Mouse (Mus musculus) neural tube, embryonic 11.5 days (tissue): ENCODE data around the gene Adm. TPM values are rescaled to one million over a fixed set of nuclear protein-coding genes. Genes with fewer than 3 reads are reported as not detected.

Experiments used
- ATAC-seq: fragments of 200-750 bp; cut with Nextera tagmentation; 2 replicates; pipeline ENCODE4 v1.8.0; 2017; ENCODE audit warnings: moderate number of reproducible peaks, mild to moderate bottlenecking, moderate TSS enrichment, moderate library complexity; ENCODE audit not compliant: insufficient read depth, low FRiP score, low TSS enrichment
- DNase-seq: peaks from one replicate; pipeline ENCODE4 v3.0.0-alpha.2; 2015; ENCODE audit warnings: low spot score
- H3K27ac ChIP-seq: fragments of 300-500 bp; sonication (generic); 2 replicates; pipeline ENCODE4 v1.5.1; 2014; ENCODE audit warnings: low read depth, mild to moderate bottlenecking, low read length
- H3K27me3 ChIP-seq: fragments of 300-500 bp; sonication (generic); 2 replicates; pipeline ENCODE4 v1.6.1; 2014; ENCODE audit warnings: mild to moderate bottlenecking, low read length, mixed read lengths; ENCODE audit not compliant: control insufficient read depth, insufficient read depth
- H3K36me3 ChIP-seq: fragments of 300-500 bp; sonication (generic); 2 replicates; pipeline ENCODE4 v1.6.1; 2014; ENCODE audit warnings: mild to moderate bottlenecking, low read length, moderate library complexity, mixed read lengths; ENCODE audit not compliant: control insufficient read depth, insufficient read depth
- H3K4me1 ChIP-seq: fragments of 300-500 bp; sonication (generic); 2 replicates; pipeline ENCODE4 v1.6.1; 2014; ENCODE audit warnings: low read length, mixed read lengths; ENCODE audit not compliant: control insufficient read depth, insufficient read depth
- H3K4me2 ChIP-seq: fragments of 300-500 bp; sonication (generic); 2 replicates; pipeline ENCODE4 v1.6.1; 2014; ENCODE audit warnings: low read depth, mild to moderate bottlenecking, moderate library complexity
- H3K4me3 ChIP-seq: fragments of 300-500 bp; sonication (generic); 2 replicates; pipeline ENCODE4 v1.5.1; 2014; ENCODE audit warnings: low read depth, low read length
- H3K9ac ChIP-seq: fragments of 300-500 bp; sonication (generic); 2 replicates; pipeline ENCODE4 v1.6.1; 2014; ENCODE audit warnings: mild to moderate bottlenecking, low read length
- H3K9me3 ChIP-seq: fragments of 300-500 bp; sonication (generic); 2 replicates; pipeline ENCODE4 v1.6.1; 2016; ENCODE audit warnings: low read length; ENCODE audit not compliant: control insufficient read depth
- WGBS: fragments of 180-500 bp; shearing (Covaris S2); extraction: QIAGEN DNeasy Blood & Tissue Kit; methylation state at CpG from one replicate; pipeline ENCODE4 v1.1.7; 2014; 5-methylcytosine and 5-hydroxymethylcytosine counted together
- polyA plus RNA-seq: library from polyadenylated mRNA; unstranded; fragments of >200 nt; fragmentation: Nextera tagmentation; extraction: Ambion mirVana; gene quantifications from 2 replicates; pipeline ENCODE4 v1.2.1, GENCODE M21; 2014

Gene Adm
- polyA plus RNA-seq, 1 experiment from 2014 or later: 3.4 TPM

DNA sequence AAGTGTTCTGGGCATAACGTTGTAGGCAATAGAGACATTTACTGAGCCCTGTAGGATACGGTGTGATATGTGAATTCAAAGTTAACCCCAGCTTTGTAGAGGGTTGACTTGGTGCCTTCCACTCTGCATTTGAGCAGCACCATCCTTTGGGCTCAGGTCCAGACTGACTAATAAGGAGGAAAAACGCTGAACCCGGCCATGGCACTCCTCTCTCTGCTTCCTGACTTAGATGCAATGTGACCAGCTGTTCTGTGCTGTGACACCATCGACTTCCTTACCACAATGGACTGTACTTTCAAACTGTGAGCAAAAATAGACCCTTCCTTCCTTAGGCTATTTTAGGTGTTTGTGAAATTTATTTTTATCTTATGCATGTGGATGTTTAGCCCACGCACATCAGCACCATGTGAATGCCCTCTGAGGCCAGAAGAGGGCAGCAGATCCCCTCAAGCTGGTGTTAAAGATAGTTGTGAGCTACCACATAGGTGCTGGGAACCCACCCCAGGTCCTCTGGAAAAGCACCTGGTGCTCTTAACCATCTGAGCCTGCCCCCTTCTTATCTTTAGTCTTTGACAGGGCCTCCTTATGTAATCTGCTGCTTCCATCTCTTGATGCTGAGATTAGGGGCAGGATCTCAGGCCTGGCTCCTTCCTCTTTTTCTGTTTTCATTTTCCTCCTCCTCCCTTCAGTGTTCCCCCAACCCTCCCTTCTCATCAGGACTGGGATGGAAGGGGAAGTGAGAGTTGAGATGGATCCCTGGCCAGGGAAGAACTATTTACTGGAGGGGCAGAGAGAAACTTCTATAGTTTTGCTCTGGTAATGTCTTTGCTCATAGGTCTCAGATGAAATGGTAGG is 21.9 kb downstream of the Adm start:
- WGBS: 84% methylated on average over 6 of the region's 6 CpGs
- DNase-seq: no peak
- no peak overlapping the region for H3K4me2 ChIP-seq

GRCm38 (mm10) chr7:110650491-110650890 is 23.0 kb downstream of the Adm start:
- ATAC-seq (no peak), DNase-seq (no peak)
- WGBS: 79% methylated on average over 4 of the region's 4 CpGs
- no peaks in the 10 kb centered on the region for H3K27me3 ChIP-seq
- no peak overlapping the region for H3K4me3 ChIP-seq
- no peak overlapping the region for H3K4me2 ChIP-seq
- H3K36me3 ChIP-seq: no peaks in the 10 kb centered on the region
- no peaks in the 10 kb centered on the region for H3K9me3 ChIP-seq
- no peak overlapping the region for H3K27ac ChIP-seq
- H3K4me1 ChIP-seq: no peaks in the 10 kb centered on the region
- H3K9ac ChIP-seq: no peak overlapping the region

More for the DNA sequence above, 21.9 kb downstream of the Adm start:
- Histone ChIP-seq H3K27me3 (no peaks in the 10 kb centered on the region), H3K9ac (no peak overlapping the region), H3K36me3 (no peaks in the 10 kb centered on the region), H3K4me1 (no peaks in the 10 kb centered on the region), H3K4me3 (no peak overlapping the region), H3K27ac (no peak overlapping the region), H3K9me3 (no peaks in the 10 kb centered on the region)
- no peak for ATAC-seq

- H3K36me3 ChIP-seq: no peaks in the 10 kb centered on the region
- ATAC-seq: no peak
- no peaks in the 10 kb centered on the region for H3K27me3 ChIP-seq
- no peak overlapping the region for H3K27ac ChIP-seq
- H3K4me3 ChIP-seq: no peak overlapping the region
- H3K9ac ChIP-seq: no peak overlapping the region
- no peaks in the 10 kb centered on the region for H3K4me1 ChIP-seq
- H3K4me2 ChIP-seq: no peak overlapping the region
- 86% methylated on average over 6 of the region's 6 CpGs for WGBS
- no peak for DNase-seq
- H3K9me3 ChIP-seq: no peaks in the 10 kb centered on the region
Measured at GRCm38 (mm10) chr7:110651091-110651490, 23.6 kb downstream of the Adm start.

DNA sequence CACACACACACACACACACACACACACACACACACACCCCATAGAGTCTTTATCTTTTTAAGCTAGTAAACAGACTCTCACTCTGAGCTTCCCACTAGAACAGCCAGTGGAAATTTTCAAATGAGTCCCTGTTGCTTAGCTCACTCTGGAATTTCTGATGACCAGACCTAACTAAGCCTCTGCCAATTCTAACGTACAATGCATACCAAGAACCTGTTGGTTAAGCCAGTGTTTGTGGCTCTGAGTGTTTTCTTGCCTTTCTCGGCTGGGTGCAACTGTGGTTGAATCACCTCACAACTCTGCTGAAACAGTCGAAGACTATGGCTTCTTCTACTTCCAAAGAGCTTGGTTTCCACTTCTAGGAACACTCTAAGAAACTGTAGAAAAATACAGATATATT is 27.8 kb downstream of the Adm start:
- DNase-seq (no peak), ATAC-seq (no peak)
- H3K27me3 ChIP-seq: no peaks in the 10 kb centered on the region
- H3K4me3 ChIP-seq: no peak overlapping the region
- WGBS: 81% methylated on average over 3 of the region's 3 CpGs
- no peak overlapping the region for H3K4me2 ChIP-seq
- H3K9ac ChIP-seq: no peak overlapping the region
- no peak overlapping the region for H3K27ac ChIP-seq
- H3K36me3 ChIP-seq: no peaks in the 10 kb centered on the region
- no peaks in the 10 kb centered on the region for H3K4me1 ChIP-seq
- H3K9me3 ChIP-seq: no peaks in the 10 kb centered on the region

GRCm38 (mm10) chr7:110655966-110656365 is 28.5 kb downstream of the Adm start:
- Histone ChIP-seq H3K4me3 (no peak overlapping the region), H3K9me3 (no peaks in the 10 kb centered on the region), H3K27ac (no peak overlapping the region), H3K4me2 (no peak overlapping the region), H3K4me1 (no peaks in the 10 kb centered on the region), H3K27me3 (no peaks in the 10 kb centered on the region), H3K36me3 (no peaks in the 10 kb centered on the region), H3K9ac (no peak overlapping the region)
- DNase-seq (no peak), ATAC-seq (no peak)
- WGBS: 59% methylated on average over 6 of the region's 6 CpGs

GRCm38 (mm10) chr7:110658378-110658928 is 31.0 kb downstream of the Adm start:
- Histone ChIP-seq H3K27me3 (no peaks in the 10 kb centered on the region), H3K9me3 (no peaks in the 10 kb centered on the region), H3K36me3 (no peaks in the 10 kb centered on the region), H3K27ac (no peak overlapping the region), H3K9ac (no peak overlapping the region), H3K4me1 (no peaks in the 10 kb centered on the region), H3K4me3 (no peak overlapping the region), H3K4me2 (no peak overlapping the region)
- ATAC-seq: no peak
- WGBS: 72% methylated on average over 3 of the region's 3 CpGs
- no peak for DNase-seq

DNA sequence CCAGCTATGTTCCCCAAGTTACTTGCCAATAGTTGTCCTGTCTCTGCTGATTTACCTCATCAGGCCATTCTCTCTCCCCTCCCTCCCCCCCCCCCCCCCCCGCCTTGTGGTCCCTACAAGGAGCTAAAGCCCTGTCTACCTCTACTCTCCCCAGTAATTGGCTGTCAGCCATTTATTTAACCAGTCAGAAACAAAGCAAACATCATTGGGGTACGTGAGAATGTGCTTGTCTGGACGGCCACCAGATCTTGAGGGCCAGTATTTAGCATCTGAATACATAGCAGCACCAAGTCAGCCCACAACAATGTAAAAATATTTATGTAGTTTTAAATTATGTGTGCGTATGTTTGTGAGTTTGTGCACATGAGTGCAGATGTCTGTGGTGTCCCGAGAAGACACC is 39.1 kb downstream of the Adm start:
- Histone ChIP-seq H3K9me3 (no peaks in the 10 kb centered on the region), H3K27me3 (no peaks in the 10 kb centered on the region), H3K9ac (no peak overlapping the region), H3K4me3 (no peak overlapping the region), H3K4me1 (no peaks in the 10 kb centered on the region), H3K4me2 (no peak overlapping the region), H3K27ac (no peak overlapping the region), H3K36me3 (no peaks in the 10 kb centered on the region)
- WGBS: 61% methylated on average over 4 of the region's 5 CpGs
- DNase-seq (no peak), ATAC-seq (no peak)

DNA sequence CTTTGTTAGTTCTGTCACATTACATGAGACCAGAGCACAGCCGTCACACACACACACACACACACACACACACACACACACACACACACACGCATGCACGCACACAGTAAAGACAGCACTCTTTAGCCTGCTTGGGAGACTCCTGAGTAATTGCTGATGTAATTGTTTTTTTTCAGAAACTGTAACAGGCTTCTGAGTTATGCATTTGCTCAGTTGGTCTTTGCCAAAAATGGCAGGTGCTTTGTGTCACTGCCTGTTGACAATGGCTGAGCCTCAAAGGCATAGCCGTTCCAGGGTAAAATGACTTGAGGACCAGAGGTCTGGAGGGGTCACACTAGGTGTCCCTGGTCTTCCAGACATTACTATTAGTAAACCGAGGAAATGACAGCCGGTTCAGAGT is 40.8 kb downstream of the Adm start:
- H3K27ac ChIP-seq: no peak overlapping the region
- H3K4me3 ChIP-seq: no peak overlapping the region
- H3K9ac ChIP-seq: no peak overlapping the region
- WGBS: 79% methylated on average over 6 of the region's 6 CpGs
- no peaks in the 10 kb centered on the region for H3K4me1 ChIP-seq
- no peaks in the 10 kb centered on the region for H3K36me3 ChIP-seq
- H3K27me3 ChIP-seq: no peaks in the 10 kb centered on the region
- no peaks in the 10 kb centered on the region for H3K9me3 ChIP-seq
- no peak overlapping the region for H3K4me2 ChIP-seq
- ATAC-seq (no peak), DNase-seq (no peak)

GRCm38 (mm10) chr7:110668756-110669155 is 41.3 kb downstream of the Adm start:
- H3K9ac ChIP-seq: no peak overlapping the region
- H3K4me3 ChIP-seq: no peak overlapping the region
- H3K27ac ChIP-seq: no peak overlapping the region
- 42% methylated on average over 5 of the region's 5 CpGs for WGBS
- no peaks in the 10 kb centered on the region for H3K27me3 ChIP-seq
- DNase-seq (no peak), ATAC-seq (no peak)
- no peak overlapping the region for H3K4me2 ChIP-seq
- no peaks in the 10 kb centered on the region for H3K36me3 ChIP-seq
- no peaks in the 10 kb centered on the region for H3K4me1 ChIP-seq
- no peaks in the 10 kb centered on the region for H3K9me3 ChIP-seq
